Mouse (Mus musculus): ENCODE data around the gene Gm21812.
"Not testable (repeated sequence)": the region's sequence is repeated elsewhere in the genome, so short reads cannot be mapped to it uniquely, and the experiment has no call there.

Gm21812 gene

GRCm38 (mm10) chrY:9347084-9347483 lies at the start of gene Gm21812:
Gene Gm21812 (minus strand): TSS chrY:9347184.
- not testable (repeated sequence) for DNase-seq (ENCODE audit: low spot score)

All from testis, postnatal 10 days (tissue).